In the genomic region with DNA sequence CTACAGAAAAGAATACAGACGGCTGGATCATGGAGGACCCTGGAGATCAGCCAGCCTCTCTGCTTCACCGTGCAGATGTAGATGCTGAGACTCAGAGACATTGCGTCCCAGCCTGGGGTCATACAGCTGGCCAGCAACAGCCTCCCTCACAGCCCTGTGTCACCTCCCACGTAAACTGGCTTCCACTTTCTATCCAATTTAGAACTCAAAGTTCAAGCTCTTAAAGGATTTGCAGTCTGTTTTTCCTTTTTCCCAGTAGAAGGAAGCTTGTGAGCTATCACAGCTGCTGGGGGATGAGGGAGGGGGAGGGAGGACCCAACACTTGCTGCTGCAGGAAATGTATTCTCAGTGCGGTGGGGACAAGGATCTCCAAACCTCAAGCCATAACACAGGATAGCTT, we compare ENCODE assay signal across 11 mouse cellular contexts. TPM values are rescaled to one million over a fixed set of nuclear protein-coding genes. Genes with fewer than 3 reads are reported as not detected.
DNase-seq lines count a peak whose midpoint lies in the region; ATAC-seq lines count a peak whose summit lies in the region.
"Had no signal": no experiment of that assay in that cellular context is flagged by ENCODE, and none has a peak within 500 bp of the region (broad histone marks: within the 10 kb centered on the region; RNA-seq: fewer than 3 reads in every experiment).

No protein-coding gene starts in this region.

- H3K4me3 ChIP-seq in kidney, embryonic 14.5 days (ENCODE audit: low read length) = no peak overlapping the region
- no peak overlapping the region for H3K4me3 ChIP-seq in midbrain, embryonic 10.5 days

- no peak overlapping the region for H3K4me2 ChIP-seq in kidney, embryonic 14.5 days (replicated peaks; ENCODE audit: low read depth, low read length)

- 23% methylated on average over 5 of the region's 5 CpGs for whole genome bisulfite sequencing in kidney, embryonic 14.5 days
- WGBS in midbrain, embryonic 10.5 days = 79% methylated on average over 5 of the region's 5 CpGs

- ATAC-seq in kidney, embryonic 14.5 days (ENCODE audit: low FRiP score, low TSS enrichment) = peak; percentile 94
- no peak for ATAC-seq in megakaryocyte progenitor cell, adult 5-6 weeks (replicated peaks; ENCODE audit: poor library complexity)
- ATAC-seq: forebrain, embryonic 16.5 days had no signal

- H3K9ac ChIP-seq in kidney, embryonic 14.5 days (ENCODE audit: low read depth, low read length) = no peak overlapping the region

- no peaks in the 10 kb centered on the region for H3K27me3 ChIP-seq in kidney, embryonic 14.5 days (ENCODE audit: control insufficient read depth, insufficient read depth, low read length)
- H3K27me3 ChIP-seq in midbrain, embryonic 10.5 days (ENCODE audit: low read depth, poor library complexity, severe bottlenecking) = no peaks in the 10 kb centered on the region

- H3K4me1 ChIP-seq in kidney, embryonic 14.5 days (ENCODE audit: control insufficient read depth, insufficient read depth, low read length) = peaks cover 3% of the 10 kb centered on the region
- no peaks in the 10 kb centered on the region for H3K4me1 ChIP-seq in midbrain, embryonic 10.5 days

- DNase-seq in embryo, embryonic 11.5 days (ENCODE audit: low read depth, low spot score) = peak; percentile 8
- no peak for DNase-seq in embryo, embryonic 10.5 days (ENCODE audit: low spot score)
- DNase-seq in gastrocnemius, postnatal 25 days = peak; percentile 47
- DNase-seq in lung, postnatal 4 days = peak; percentile 36 to 69
- no peak for DNase-seq in midbrain, embryonic 10.5 days (ENCODE audit: low spot score)
- no peak for DNase-seq in cerebellum, adult 18-20 months
- DNase-seq: cerebellum, adult 9-11 months had no signal

- H3K36me3 ChIP-seq in kidney, embryonic 14.5 days (ENCODE audit: control insufficient read depth, insufficient read depth, low read length) = no peaks in the 10 kb centered on the region
- no peaks in the 10 kb centered on the region for H3K36me3 ChIP-seq in midbrain, embryonic 10.5 days

- H3K27ac ChIP-seq in kidney, embryonic 14.5 days (ENCODE audit: low read depth, low read length) = no peak overlapping the region; the same call in 1 of the 2 replicates
- H3K27ac ChIP-seq in midbrain, embryonic 10.5 days (replicated peaks) = no peak overlapping the region

- H3K9me3 ChIP-seq in kidney, embryonic 14.5 days (ENCODE audit: control insufficient read depth, low read length) = no peaks in the 10 kb centered on the region
- no peaks in the 10 kb centered on the region for H3K9me3 ChIP-seq in midbrain, embryonic 10.5 days (replicated peaks)

RNA-seq across cellular contexts. Expression of a gene that starts 59.4 kb away (rescaled TPM):
- total RNA-seq in gastrocnemius, postnatal 25 days (2021) = not detected
- polyA plus RNA-seq in kidney, embryonic 14.5 days (2014; fragmentation: Nextera tagmentation; extraction: Ambion mirVana) = 0.11 and 0.12 TPM in 2 replicates
- not detected in 2 replicates for polyA plus RNA-seq in midbrain, embryonic 10.5 days (2016; fragmentation: Nextera tagmentation; extraction: Ambion mirVana)
- total RNA-seq in megakaryocyte progenitor cell, adult 5-6 weeks (2015) = not detected in 2 replicates
- not detected in 2 replicates for total RNA-seq in megakaryocyte progenitor cell, adult 5-6 weeks (2017)
- polyA plus RNA-seq: C2C12; forebrain, embryonic 16.5 days had no signal

Comparison
In these comparisons a context has a peak if more than half of its experiments do, and no peak if none do; other contexts are left out.
1. DNase-seq: peak in embryo, embryonic 11.5 days (single experiment), gastrocnemius, postnatal 25 days (single experiment) and lung, postnatal 4 days (2 of 2); none in embryo, embryonic 10.5 days (single experiment), midbrain, embryonic 10.5 days (single experiment) and cerebellum, adult 18-20 months (0 of 2).